ENCODE assay signal across 8 mouse cellular contexts in the genomic region with DNA sequence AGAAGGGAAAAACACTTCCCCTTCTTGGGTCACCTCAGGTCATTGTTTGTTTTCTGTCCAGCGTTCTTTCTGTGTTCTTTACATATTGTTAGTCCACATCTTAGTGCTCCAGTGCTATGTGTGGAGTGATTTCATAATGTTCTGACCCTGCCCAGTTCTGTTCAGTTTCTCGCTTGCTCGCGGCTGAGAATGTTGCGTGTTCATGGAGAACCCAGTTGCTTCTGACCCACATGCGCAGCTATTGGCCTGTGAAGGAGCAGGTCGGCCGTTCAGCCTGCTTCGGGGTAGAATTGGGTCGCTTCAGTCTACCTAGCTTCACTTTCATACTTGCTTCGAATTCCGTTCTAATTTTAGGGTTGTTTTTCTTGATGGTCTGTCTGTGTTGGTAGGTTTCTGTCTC. TPM values are rescaled to one million over a fixed set of nuclear protein-coding genes. Genes with fewer than 3 reads are reported as not detected.
A peak's percentile ranks its signal among the peaks of the same experiment; 100 is the strongest.
DNase-seq lines count a peak whose midpoint lies in the region; ATAC-seq and TF ChIP-seq lines count a peak whose summit lies in the region.

No protein-coding gene starts in this region.

- H3K4me2 ChIP-seq in heart, embryonic 11.5 days, result peak overlapping the region; percentile 92
- H3K4me2 ChIP-seq in kidney, postnatal 0 days (ENCODE audit: low read length), result peak overlapping the region; percentile 82

- H3K4me3 ChIP-seq in heart, embryonic 11.5 days (ENCODE audit: low read depth, low read length), result peak overlapping the region; percentile 89
- H3K4me3 ChIP-seq in kidney, postnatal 0 days (replicated peaks; ENCODE audit: low read depth, low read length), result peak overlapping the region; percentile 93
- H3K4me3 ChIP-seq in macrophage (ENCODE audit: inconsistent target), result peak overlapping the region; percentile 81

- WGBS in heart, embryonic 11.5 days (ENCODE audit: insufficient replicate concordance), result 59% methylated on average over 12 of the region's 12 CpGs
- 40% methylated on average over 12 of the region's 12 CpGs for WGBS in kidney, postnatal 0 days
- WGBS in macrophage (ENCODE audit: missing documents), result 72% methylated on average over 12 of the region's 12 CpGs

- no peaks in the 10 kb centered on the region for H3K27me3 ChIP-seq in heart, embryonic 11.5 days (ENCODE audit: control insufficient read depth, insufficient read depth, low read length)
- H3K27me3 ChIP-seq in kidney, postnatal 0 days (ENCODE audit: insufficient read depth, low read length), result no peaks in the 10 kb centered on the region

- peaks cover 21% of the 10 kb centered on the region for H3K36me3 ChIP-seq in heart, embryonic 11.5 days (ENCODE audit: control insufficient read depth, insufficient read depth, low read length)
- 0 out of 2 replicates have a peak, but pooled peaks cover 15% of the 10 kb centered on the region for H3K36me3 ChIP-seq in kidney, postnatal 0 days (ENCODE audit: insufficient read depth, low read length)
- peaks cover 24% of the 10 kb centered on the region for H3K36me3 ChIP-seq in macrophage (ENCODE audit: inconsistent target)

- peaks cover 58% of the 10 kb centered on the region for H3K79me2 ChIP-seq in macrophage (ENCODE audit: inconsistent target)

- peak overlapping the region; percentile 97 for H3K9ac ChIP-seq in heart, embryonic 11.5 days (ENCODE audit: low read depth, low read length)
- peak overlapping the region; percentile 50; the same call in 1 of the 2 replicates for H3K9ac ChIP-seq in kidney, postnatal 0 days (ENCODE audit: low read depth, low read length)

- H3K27ac ChIP-seq in heart, embryonic 11.5 days (ENCODE audit: low read depth, low read length), result no peak overlapping the region
- 0 out of 2 replicates have a peak overlapping the region, but pooled peaks have one; percentile 38 for H3K27ac ChIP-seq in kidney, postnatal 0 days
- H3K27ac ChIP-seq in macrophage, result peak overlapping the region; percentile 95

- H3K9me3 ChIP-seq in heart, embryonic 11.5 days (replicated peaks; ENCODE audit: control insufficient read depth, low read length), result no peaks in the 10 kb centered on the region
- H3K9me3 ChIP-seq in kidney, postnatal 0 days (replicated peaks; ENCODE audit: low read length), result no peaks in the 10 kb centered on the region

- ATAC-seq in heart, embryonic 11.5 days (replicated peaks; ENCODE audit: insufficient number of reproducible peaks, low FRiP score, low TSS enrichment), result no peak
- no peak for ATAC-seq in kidney, postnatal 0 days (replicated peaks; ENCODE audit: low FRiP score, low read depth)

- peak; percentile 19 for DNase-seq in urinary bladder, postnatal 25 days (ENCODE audit: low spot score)
- DNase-seq in urinary bladder, adult 2 months (ENCODE audit: low spot score), result no peak
- peak; percentile 14 for DNase-seq in kidney, postnatal 0 days (ENCODE audit: low spot score)
- DNase-seq in embryo, embryonic 11 days, result no peak
- no peak for DNase-seq in right cerebral cortex, postnatal 10 days (ENCODE audit: low spot score in 2 of 2)
- DNase-seq in layer of hippocampus, postnatal 36 days, result no peak

- H3K4me1 ChIP-seq in heart, embryonic 11.5 days (ENCODE audit: control insufficient read depth, insufficient read depth, low read length), result peaks cover 27% of the 10 kb centered on the region
- H3K4me1 ChIP-seq in kidney, postnatal 0 days (replicated peaks; ENCODE audit: insufficient read depth, low read length), result peaks cover 26% of the 10 kb centered on the region

- no peak for TF ChIP-seq CTCF in kidney, postnatal 0 days (IDR thresholded peaks at IDR 0.05; ENCODE audit: low read depth)

RNA-seq across cellular contexts. Expression of gene Eif4g3, which starts 2.6 kb away (rescaled TPM):
- polyA plus RNA-seq in urinary bladder, adult 2 months (2012; rRNA removed), result 64.2 and 64.6 TPM in 2 replicates
- 30.5 and 33.6 TPM in 2 replicates for polyA plus RNA-seq in heart, embryonic 11.5 days (2014; fragmentation: Nextera tagmentation; extraction: Ambion mirVana)
- 26.6 and 28.6 TPM in 2 replicates for polyA plus RNA-seq in kidney, postnatal 0 days (2015; fragmentation: Nextera tagmentation; extraction: Ambion mirVana)
- 100 to 1,000 TPM; 128 to 496 (median 390) TPM for total RNA-seq in macrophage (2018; cell fraction: chromatin; rRNA removed)
- total RNA-seq in macrophage (2018; cell fraction: cytosol; rRNA removed), result 10 to 100 TPM; 48.7 to 91.0 (median 69.5) TPM
- total RNA-seq in macrophage (2018; cell fraction: nucleus; rRNA removed), result 100 to 1,000 TPM; 125 to 331 (median 212) TPM
- 52.6 to 97.4 TPM (median 70.3 TPM) in 3 replicates for polyA plus RNA-seq in macrophage (2018)
- total RNA-seq in layer of hippocampus, postnatal 36 days (2021), result 100 to 1,000 TPM; 142 to 157 TPM

Comparison
In these comparisons a context has a peak if more than half of its experiments do, and no peak if none do; other contexts are left out.
1. DNase-seq: peak in urinary bladder, postnatal 25 days (single experiment) and kidney, postnatal 0 days (single experiment); none in urinary bladder, adult 2 months (single experiment), embryo, embryonic 11 days (single experiment), right cerebral cortex, postnatal 10 days (0 of 2) and layer of hippocampus, postnatal 36 days (0 of 2).
2. Peak in every context shown above with its lines, with median percentiles within 50 percentile points of each other: H3K4me3 ChIP-seq.